Mouse (Mus musculus): ENCODE measurements around the gene Rab1b. TPM values are rescaled to one million over a fixed set of nuclear protein-coding genes. Genes with fewer than 3 reads are reported as not detected.

Rab1b gene
- polyA plus RNA-seq, 1 experiment = 197 TPM

GRCm38 (mm10) chr19:5053909-5054308 lies 53.0 kb downstream of the Rab1b start:
- TF ChIP-seq CTCF (IDR thresholded peaks at IDR 0.05; ENCODE audit: extremely low read depth, insufficient read depth, low read length) (peak; percentile 47), POLR2A (IDR thresholded peaks at IDR 0.05; ENCODE audit: extremely low read depth, insufficient read depth, low read length) (no peak)
- H3K4me1 ChIP-seq (ENCODE audit: control insufficient read depth, insufficient read depth, low read length) = peaks cover 8% of the 10 kb centered on the region
- no peak overlapping the region for H3K27ac ChIP-seq (ENCODE audit: insufficient read depth, low read length)
- H3K4me3 ChIP-seq (ENCODE audit: insufficient read depth, low read length) = no peak overlapping the region

- Histone ChIP-seq H3K27ac (ENCODE audit: insufficient read depth, low read length) (peak overlapping the region; percentile 79), H3K4me1 (ENCODE audit: control insufficient read depth, insufficient read depth, low read length) (peaks cover 5% of the 10 kb centered on the region; the same call in 1 of the 2 replicates), H3K4me3 (ENCODE audit: insufficient read depth, low read length) (peak overlapping the region; percentile 58)
- TF ChIP-seq CTCF (IDR thresholded peaks at IDR 0.05; ENCODE audit: extremely low read depth, insufficient read depth, low read length) (no peak), POLR2A (IDR thresholded peaks at IDR 0.05; ENCODE audit: extremely low read depth, insufficient read depth, low read length) (no peak)
Measured at GRCm38 (mm10) chr19:5052853-5053252, 54.0 kb downstream of the Rab1b start.

GRCm38 (mm10) chr19:5052166-5052822 lies 54.6 kb downstream of the Rab1b start:
- Histone ChIP-seq H3K4me3 (ENCODE audit: insufficient read depth, low read length) (peak overlapping the region; percentile 58), H3K4me1 (ENCODE audit: control insufficient read depth, insufficient read depth, low read length) (peaks cover 8% of the 10 kb centered on the region), H3K27ac (ENCODE audit: insufficient read depth, low read length) (peak overlapping the region; percentile 79)
- TF ChIP-seq CTCF (IDR thresholded peaks at IDR 0.05; ENCODE audit: extremely low read depth, insufficient read depth, low read length) (no peak), POLR2A (IDR thresholded peaks at IDR 0.05; ENCODE audit: extremely low read depth, insufficient read depth, low read length) (peak; percentile 50; the same call in 1 of the 2 replicates)

DNA sequence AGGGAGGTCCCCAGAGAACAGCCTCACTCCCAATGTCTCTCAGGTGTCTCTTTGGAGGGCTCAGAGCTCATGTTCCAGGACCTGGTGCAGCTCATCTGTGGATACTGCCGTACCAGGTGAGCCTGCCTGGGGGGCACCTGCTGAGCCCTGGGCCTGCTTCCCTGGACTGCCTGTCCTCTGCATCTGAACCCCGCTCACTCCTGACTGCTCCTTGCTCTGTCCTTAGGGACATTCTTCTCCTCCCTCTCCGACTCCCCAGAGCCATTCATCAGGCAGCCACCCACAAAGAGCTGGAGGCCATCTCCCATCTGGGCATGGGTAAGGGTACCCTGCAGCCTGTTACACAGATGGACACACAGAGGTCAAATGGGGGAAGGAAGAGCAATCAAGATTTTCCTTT lies 55.4 kb downstream of the Rab1b start:
- Histone ChIP-seq H3K27ac (ENCODE audit: insufficient read depth, low read length) (peak overlapping the region; percentile 84), H3K4me3 (ENCODE audit: insufficient read depth, low read length) (peak overlapping the region; percentile 58), H3K4me1 (ENCODE audit: control insufficient read depth, insufficient read depth, low read length) (peaks cover 11% of the 10 kb centered on the region)
- TF ChIP-seq POLR2A (IDR thresholded peaks at IDR 0.05; ENCODE audit: extremely low read depth, insufficient read depth, low read length) (no peak), CTCF (IDR thresholded peaks at IDR 0.05; ENCODE audit: extremely low read depth, insufficient read depth, low read length) (no peak)

- peak overlapping the region; percentile 58 for H3K4me3 ChIP-seq (ENCODE audit: insufficient read depth, low read length)
- peak overlapping the region; percentile 84 for H3K27ac ChIP-seq (ENCODE audit: insufficient read depth, low read length)
- H3K4me1 ChIP-seq (ENCODE audit: control insufficient read depth, insufficient read depth, low read length) = peaks cover 11% of the 10 kb centered on the region
- no peak for TF ChIP-seq POLR2A (IDR thresholded peaks at IDR 0.05; ENCODE audit: extremely low read depth, insufficient read depth, low read length)
- no peak for TF ChIP-seq CTCF (IDR thresholded peaks at IDR 0.05; ENCODE audit: extremely low read depth, insufficient read depth, low read length)
Measured at GRCm38 (mm10) chr19:5051031-5051430, 55.8 kb downstream of the Rab1b start.

DNA sequence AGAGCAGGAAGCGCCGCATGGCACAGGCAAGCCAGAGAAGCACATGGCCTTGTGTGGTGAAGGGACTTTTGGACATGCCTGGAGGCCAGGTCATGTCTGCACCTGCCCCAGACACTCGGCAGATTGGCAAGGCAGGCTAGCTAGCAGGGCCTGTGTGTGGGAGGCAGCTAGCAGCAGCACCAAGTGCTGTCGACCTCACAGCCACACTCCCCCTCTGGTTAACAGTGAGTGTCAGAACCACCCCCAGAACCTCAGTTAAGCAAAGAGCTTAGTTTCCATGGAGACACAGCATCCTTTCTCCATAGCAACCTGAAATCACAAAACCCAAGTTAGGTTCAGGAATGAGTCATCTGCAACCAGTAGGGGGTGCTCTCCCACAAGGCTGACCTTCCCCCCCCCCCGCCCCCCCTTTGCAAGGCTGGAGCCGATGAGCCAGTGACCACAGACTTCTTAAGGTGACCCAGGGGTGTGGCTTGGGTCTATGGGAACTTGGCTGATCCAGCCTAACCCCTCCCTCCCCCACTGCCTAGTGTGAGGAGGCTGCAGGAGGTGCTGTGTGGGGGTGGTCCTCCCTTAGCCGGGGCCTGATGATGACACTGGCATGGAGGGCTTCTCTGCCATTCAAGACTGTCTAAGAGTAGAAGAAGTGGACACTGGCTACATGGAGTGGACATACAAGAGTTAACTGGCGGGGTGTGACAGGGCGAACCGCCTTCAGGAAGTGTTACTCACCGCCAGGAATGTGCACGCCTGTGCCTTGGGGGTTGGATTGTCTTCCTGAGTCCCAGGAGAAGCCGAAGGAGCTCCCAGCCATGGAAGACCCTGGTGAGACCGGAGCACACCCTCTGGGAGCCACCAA lies 56.6 kb downstream of the Rab1b start, which contains the start of gene Rin1:
Rin1 (plus strand) TSS at position 435 of the 859 bp plus-strand sequence.
- Histone ChIP-seq H3K27ac (ENCODE audit: insufficient read depth, low read length) (peak within 1 kb of the TSS; percentile 94), H3K4me3 (ENCODE audit: insufficient read depth, low read length) (peak within 1 kb of the TSS; percentile 58), H3K4me1 (ENCODE audit: control insufficient read depth, insufficient read depth, low read length) (peaks cover 13% of the 10 kb centered on the region)
- TF ChIP-seq CTCF (IDR thresholded peaks at IDR 0.05; ENCODE audit: extremely low read depth, insufficient read depth, low read length) (peak; percentile 40), POLR2A (IDR thresholded peaks at IDR 0.05; ENCODE audit: extremely low read depth, insufficient read depth, low read length) (peak; percentile 54; the same call in 1 of the 2 replicates)

GRCm38 (mm10) chr19:5049325-5049724 lies 57.5 kb downstream of the Rab1b start:
- TF ChIP-seq CTCF (IDR thresholded peaks at IDR 0.05; ENCODE audit: extremely low read depth, insufficient read depth, low read length) (no peak), POLR2A (IDR thresholded peaks at IDR 0.05; ENCODE audit: extremely low read depth, insufficient read depth, low read length) (no peak)
- peak overlapping the region; percentile 94 for H3K27ac ChIP-seq (ENCODE audit: insufficient read depth, low read length)
- H3K4me1 ChIP-seq (ENCODE audit: control insufficient read depth, insufficient read depth, low read length) = peaks cover 13% of the 10 kb centered on the region
- no peak overlapping the region for H3K4me3 ChIP-seq (ENCODE audit: insufficient read depth, low read length)

Other genes with a start within 250 kb of the Rab1b start
- 0.79 and 0.87 TPM in 2 replicates for gene Actn3, start 229.2 kb downstream of the Rab1b start, polyA plus RNA-seq (2012; rRNA removed)
- gene Zdhhc24, start 228.4 kb downstream of the Rab1b start, polyA plus RNA-seq (2012; rRNA removed) = 41.3 and 47.9 TPM in 2 replicates
- 28.5 and 32.7 TPM in 2 replicates for gene Bbs1, start 200.4 kb downstream of the Rab1b start, polyA plus RNA-seq (2012; rRNA removed)
- 51.5 and 54.5 TPM in 2 replicates for gene Dpp3, start 178.8 kb downstream of the Rab1b start, polyA plus RNA-seq (2012; rRNA removed)
- gene Peli3, start 163.9 kb downstream of the Rab1b start, polyA plus RNA-seq (2012; rRNA removed) = 15.8 and 19.5 TPM in 2 replicates
- 70.5 and 74.8 TPM in 2 replicates for gene Mrpl11, start 144.9 kb downstream of the Rab1b start, polyA plus RNA-seq (2012; rRNA removed)
- gene Npas4, start 116.8 kb downstream of the Rab1b start, polyA plus RNA-seq (2012; rRNA removed) = 16.8 and 20.6 TPM in 2 replicates
- 19.8 and 21.5 TPM in 2 replicates for gene Slc29a2, start 83.2 kb downstream of the Rab1b start, polyA plus RNA-seq (2012; rRNA removed)
- gene B4gat1, start 68.2 kb downstream of the Rab1b start, polyA plus RNA-seq (2012; rRNA removed) = 106 and 111 TPM in 2 replicates
- gene AC124502.3, start 68.2 kb downstream of the Rab1b start, polyA plus RNA-seq (2012; rRNA removed) = 4.8 and 6.8 TPM in 2 replicates
- 29.1 and 34.8 TPM in 2 replicates for gene Brms1, start 65.7 kb downstream of the Rab1b start, polyA plus RNA-seq (2012; rRNA removed)
- gene Rin1, start 56.6 kb downstream of the Rab1b start, polyA plus RNA-seq (2012; rRNA removed) = 68.7 and 69.0 TPM in 2 replicates
- gene Cd248, start 39.0 kb downstream of the Rab1b start, polyA plus RNA-seq (2012; rRNA removed) = 5.8 and 6.3 TPM in 2 replicates
- gene Tmem151a, start 21.5 kb downstream of the Rab1b start, polyA plus RNA-seq (2012; rRNA removed) = 145 and 146 TPM in 2 replicates
- gene Yif1a, start 18.5 kb downstream of the Rab1b start, polyA plus RNA-seq (2012; rRNA removed) = 54.7 and 56.2 TPM in 2 replicates
- gene Cnih2, start 8.6 kb downstream of the Rab1b start, polyA plus RNA-seq (2012; rRNA removed) = 399 and 461 TPM in 2 replicates
- gene Klc2, start 11.5 kb upstream of the Rab1b start, polyA plus RNA-seq (2012; rRNA removed) = 234 and 242 TPM in 2 replicates
- gene Pacs1, start 166.0 kb upstream of the Rab1b start, polyA plus RNA-seq (2012; rRNA removed) = 47.0 and 47.8 TPM in 2 replicates
- 151 and 159 TPM in 2 replicates for gene Sf3b2, start 188.4 kb upstream of the Rab1b start, polyA plus RNA-seq (2012; rRNA removed)
- 61.9 and 62.3 TPM in 2 replicates for gene Gal3st3, start 191.3 kb upstream of the Rab1b start, polyA plus RNA-seq (2012; rRNA removed)
- gene Catsper1, start 228.7 kb upstream of the Rab1b start, polyA plus RNA-seq (2012; rRNA removed) = not detected in 2 replicates
- gene Cst6, start 242.5 kb upstream of the Rab1b start, polyA plus RNA-seq (2012; rRNA removed) = 22.3 and 23.9 TPM in 2 replicates